Mouse (Mus musculus) heart, postnatal 0 days (tissue): ENCODE results near the gene B3galnt1. TPM values are rescaled to one million over a fixed set of nuclear protein-coding genes. Genes with fewer than 3 reads are reported as not detected.

Experiments used
- ATAC-seq: fragments of 200-750 bp; cut with Nextera tagmentation; 2 replicates; pipeline ENCODE4 v1.8.0; 2017; ENCODE audit warnings: low read depth, moderate number of reproducible peaks, moderate library complexity; ENCODE audit not compliant: insufficient read depth
- DNase-seq: peaks from one replicate; pipeline ENCODE4 v3.0.0-alpha.2; 2016; ENCODE audit warnings: low spot score
- H3K27ac ChIP-seq: fragments of 300-500 bp; sonication (generic); 2 replicates; pipeline ENCODE4 v1.5.1; 2014; ENCODE audit warnings: low read depth, mild to moderate bottlenecking
- H3K27me3 ChIP-seq: fragments of 300-500 bp; sonication (generic); 2 replicates; pipeline ENCODE4 v1.6.1; 2014; ENCODE audit warnings: low read length, mixed read lengths; ENCODE audit not compliant: control insufficient read depth, insufficient read depth
- H3K36me3 ChIP-seq: fragments of 300-500 bp; sonication (generic); replicated peaks from 2 replicates; pipeline ENCODE4 v1.6.1; 2014; ENCODE audit warnings: low read length, mixed read lengths; ENCODE audit not compliant: control insufficient read depth, insufficient read depth
- H3K4me1 ChIP-seq: fragments of 300-500 bp; sonication (generic); 2 replicates; pipeline ENCODE4 v1.6.1; 2014; ENCODE audit warnings: antibody characterized with exemption; ENCODE audit not compliant: control insufficient read depth, insufficient read depth
- H3K4me2 ChIP-seq: fragments of 300-500 bp; sonication (generic); 2 replicates; pipeline ENCODE4 v1.6.1; 2014; ENCODE audit warnings: low read depth, mild to moderate bottlenecking, low read length, moderate library complexity
- H3K4me3 ChIP-seq: fragments of 300-500 bp; sonication (generic); 2 replicates; pipeline ENCODE4 v1.5.1; 2014; ENCODE audit warnings: low read depth, low read length
- H3K9ac ChIP-seq: fragments of 300-500 bp; sonication (generic); replicated peaks from 2 replicates; pipeline ENCODE4 v1.6.1; 2014; ENCODE audit warnings: low read depth, low read length, mixed read lengths
- H3K9me3 ChIP-seq: fragments of 300-500 bp; sonication (generic); replicated peaks from 2 replicates; pipeline ENCODE4 v1.6.1; 2016; ENCODE audit warnings: low read length; ENCODE audit not compliant: control insufficient read depth
- CTCF ChIP-seq: IDR thresholded peaks from 2 replicates; pipeline ENCODE4 v1.5.1; 2016; ENCODE audit warnings: antibody characterized with exemption, control low read depth, low read depth
- EP300 ChIP-seq: IDR thresholded peaks from 2 replicates; pipeline ENCODE4 v1.6.1; 2016; ENCODE audit warnings: antibody characterized with exemption, low read depth
- WGBS: fragments of 180-500 bp; shearing (Covaris S2); extraction: QIAGEN DNeasy Blood & Tissue Kit; methylation state at CpG from one replicate; pipeline ENCODE4 v1.1.7; 2014; 5-methylcytosine and 5-hydroxymethylcytosine counted together
- polyA plus RNA-seq: library from polyadenylated mRNA; unstranded; fragments of >200 nt; fragmentation: Nextera tagmentation; extraction: Ambion mirVana; gene quantifications from 2 replicates; pipeline ENCODE4 v1.2.1, GENCODE M21; 2015
- total RNA-seq: library from RNA; depleted of rRNA; stranded (reverse); fragments of >200 nt; gene quantifications from 2 replicates; pipeline ENCODE4 v1.2.3, GENCODE M21; 2014; ENCODE audit warnings: low replicate concordance; rRNA removed

The B3galnt1 gene
- total and polyA plus RNA-seq, 2 experiments from 2014 or later, result 4.0 to 6.4 TPM

DNA sequence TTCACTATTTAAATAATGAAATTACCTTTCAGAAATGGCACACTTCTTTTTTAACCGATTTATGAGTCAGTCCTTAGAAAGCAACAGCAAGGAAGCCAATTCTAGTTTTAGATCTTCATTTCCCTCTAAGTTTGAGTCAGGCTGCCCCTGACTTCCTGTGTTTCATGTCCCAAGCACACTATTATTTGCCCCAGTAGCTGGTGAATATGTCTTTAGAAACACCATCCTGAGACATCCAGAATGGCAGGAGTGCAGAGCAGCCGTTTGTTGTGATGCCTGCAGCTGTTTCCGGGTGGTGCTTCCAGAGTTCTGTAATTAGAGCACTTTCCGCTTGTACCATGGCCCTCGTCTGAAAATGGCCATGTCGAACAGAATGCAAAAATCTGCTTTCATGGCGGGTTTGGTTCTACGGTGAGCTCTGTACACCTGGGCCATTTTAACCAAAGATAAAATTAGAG is 73.7 kb downstream of the B3galnt1 start:
- Histone ChIP-seq H3K4me2 (no peak overlapping the region), H3K27ac (no peak overlapping the region), H3K4me3 (no peak overlapping the region), H3K9me3 (0 out of 2 replicates have a peak, but pooled peaks cover 4% of the 10 kb centered on the region), H3K27me3 (no peaks in the 10 kb centered on the region), H3K36me3 (no peaks in the 10 kb centered on the region), H3K4me1 (no peaks in the 10 kb centered on the region), H3K9ac (no peak overlapping the region)
- TF ChIP-seq EP300 (no peak), CTCF (no peak)
- ATAC-seq (no peak), DNase-seq (no peak)
- WGBS, result 58% methylated on average over 8 of the region's 8 CpGs

- Histone ChIP-seq H3K27me3 (no peaks in the 10 kb centered on the region), H3K36me3 (no peaks in the 10 kb centered on the region), H3K27ac (no peak overlapping the region), H3K9ac (no peak overlapping the region), H3K4me1 (no peaks in the 10 kb centered on the region), H3K4me2 (no peak overlapping the region), H3K9me3 (0 out of 2 replicates have a peak, but pooled peaks cover 4% of the 10 kb centered on the region), H3K4me3 (no peak overlapping the region)
- TF ChIP-seq EP300 (no peak), CTCF (no peak)
- WGBS, result 62% methylated on average over 8 of the region's 8 CpGs
- DNase-seq (no peak), ATAC-seq (no peak)
These were observed 74.2 kb downstream of the B3galnt1 start for GRCm38 (mm10) chr3:69524356-69525071.

Other genes starting within 250 kb of the B3galnt1 start
- 32.0 and 73.4 TPM in 2 replicates for gene Nmd3, start 123.0 kb upstream of the B3galnt1 start, total RNA-seq
- 77.5 and 89.2 TPM in 2 replicates for gene Nmd3, start 123.0 kb upstream of the B3galnt1 start, polyA plus RNA-seq